Comparison of ENCODE assay signal across 15 mouse cellular contexts in the genomic region with DNA sequence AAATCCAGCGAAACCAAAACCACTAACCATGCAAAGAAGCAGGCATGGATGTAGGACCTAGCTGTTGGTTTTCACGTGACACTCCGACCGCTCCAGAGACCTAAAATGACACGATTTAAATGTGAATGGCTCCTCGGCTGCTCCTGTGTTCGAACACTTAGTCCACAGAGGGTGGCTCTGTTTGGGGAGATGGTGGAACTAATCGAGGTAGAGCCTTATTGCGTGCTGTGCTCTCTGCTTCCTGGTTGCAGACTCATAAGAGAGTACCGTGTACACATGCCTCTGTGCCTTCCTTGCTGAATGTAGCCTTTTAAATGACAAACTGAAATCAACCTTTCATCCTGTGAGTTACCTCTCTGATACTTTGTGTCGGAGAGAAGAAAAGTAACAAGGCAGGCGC.
DNase-seq lines count a peak whose midpoint lies in the region; ATAC-seq and TF ChIP-seq lines count a peak whose summit lies in the region.
"Had no signal": no experiment of that assay in that cellular context is flagged by ENCODE, and none has a peak within 500 bp of the region (broad histone marks: within the 10 kb centered on the region; RNA-seq: fewer than 3 reads in every experiment).

No protein-coding gene starts in this region.

- no peaks in the 10 kb centered on the region for H3K27me3 ChIP-seq in kidney, postnatal 0 days (ENCODE audit: insufficient read depth, low read length)
- H3K27me3 ChIP-seq in limb, embryonic 10.5 days (ENCODE audit: low read depth, poor library complexity, severe bottlenecking) = no peaks in the 10 kb centered on the region
- H3K27me3 ChIP-seq: embryonic facial prominence, embryonic 15.5 days; forebrain, embryonic 12.5 days; neural tube, embryonic 12.5 days had no signal

- no peaks in the 10 kb centered on the region for H3K36me3 ChIP-seq in kidney, postnatal 0 days (ENCODE audit: insufficient read depth, low read length)
- H3K36me3 ChIP-seq in limb, embryonic 10.5 days = no peaks in the 10 kb centered on the region
- H3K36me3 ChIP-seq: embryonic facial prominence, embryonic 15.5 days; forebrain, embryonic 12.5 days; neural tube, embryonic 12.5 days had no signal

- WGBS in kidney, postnatal 0 days = 73% methylated on average over 12 of the region's 12 CpGs
- 71% methylated on average over 12 of the region's 12 CpGs for WGBS in limb, embryonic 10.5 days

- H3K9ac ChIP-seq in kidney, postnatal 0 days (ENCODE audit: low read depth, low read length) = no peak overlapping the region
- H3K9ac ChIP-seq: embryonic facial prominence, embryonic 15.5 days; forebrain, embryonic 12.5 days; lung, embryonic 14.5 days; neural tube, embryonic 12.5 days had no signal

- H3K4me1 ChIP-seq in kidney, postnatal 0 days (replicated peaks; ENCODE audit: insufficient read depth, low read length) = peaks cover 20% of the 10 kb centered on the region
- peaks cover 85% of the 10 kb centered on the region for H3K4me1 ChIP-seq in limb, embryonic 10.5 days

- peak overlapping the region; percentile 77 for H3K27ac ChIP-seq in kidney, postnatal 0 days
- H3K27ac ChIP-seq in limb, embryonic 10.5 days = peak overlapping the region; percentile 84
- H3K27ac ChIP-seq: embryonic facial prominence, embryonic 15.5 days; forebrain, embryonic 12.5 days; hindbrain, postnatal 0 days; neural tube, embryonic 12.5 days had no signal

- no peak for DNase-seq in kidney, postnatal 0 days (ENCODE audit: low spot score)
- no peak for DNase-seq in kidney, adult 18-20 months
- DNase-seq in ES-CJ7 (ENCODE audit: low read depth, low spot score) = peak; percentile 23
- no peak for DNase-seq in limb, embryonic 10.5 days (ENCODE audit: low spot score)
- peak; percentile 58 for DNase-seq in thymus, postnatal 4 days
- no peak for DNase-seq in gastrocnemius, adult 18-20 months (ENCODE audit: low spot score)
- no peak for DNase-seq in left cerebral cortex, adult 9 months (ENCODE audit: low spot score in 2 of 2)
- DNase-seq: adrenal gland, postnatal 36 days; cerebellum, adult 9-10 months; heart, postnatal 14 days; lung, embryonic 14.5 days had no signal

- ATAC-seq in kidney, postnatal 0 days (replicated peaks; ENCODE audit: low FRiP score, low read depth) = no peak
- ATAC-seq: hindbrain, postnatal 0 days had no signal

- H3K4me3 ChIP-seq in kidney, postnatal 0 days (replicated peaks; ENCODE audit: low read depth, low read length) = no peak overlapping the region
- no peak overlapping the region for H3K4me3 ChIP-seq in limb, embryonic 10.5 days
- H3K4me3 ChIP-seq: embryonic facial prominence, embryonic 15.5 days; forebrain, embryonic 12.5 days; neural tube, embryonic 12.5 days had no signal

- peak overlapping the region; percentile 26; the same call in 1 of the 2 replicates for H3K4me2 ChIP-seq in kidney, postnatal 0 days (ENCODE audit: low read length)
- H3K4me2 ChIP-seq: embryonic facial prominence, embryonic 15.5 days; forebrain, embryonic 12.5 days; neural tube, embryonic 12.5 days had no signal

- H3K9me3 ChIP-seq in kidney, postnatal 0 days (replicated peaks; ENCODE audit: low read length) = no peaks in the 10 kb centered on the region
- H3K9me3 ChIP-seq in limb, embryonic 10.5 days (replicated peaks) = no peaks in the 10 kb centered on the region
- H3K9me3 ChIP-seq: embryonic facial prominence, embryonic 15.5 days; forebrain, embryonic 12.5 days; neural tube, embryonic 12.5 days had no signal

- TF ChIP-seq CTCF in kidney, postnatal 0 days (IDR thresholded peaks at IDR 0.05; ENCODE audit: low read depth) = no peak

Comparison
In these comparisons a context has a peak if more than half of its experiments do, and no peak if none do; other contexts are left out.
1. DNase-seq: peak in ES-CJ7 (single experiment) and thymus, postnatal 4 days (single experiment); none in kidney, postnatal 0 days (single experiment), kidney, adult 18-20 months (single experiment), limb, embryonic 10.5 days (single experiment), gastrocnemius, adult 18-20 months (single experiment) and left cerebral cortex, adult 9 months (0 of 2).